Comparison of ENCODE assay signal across 7 mouse cellular contexts in the genomic region with DNA sequence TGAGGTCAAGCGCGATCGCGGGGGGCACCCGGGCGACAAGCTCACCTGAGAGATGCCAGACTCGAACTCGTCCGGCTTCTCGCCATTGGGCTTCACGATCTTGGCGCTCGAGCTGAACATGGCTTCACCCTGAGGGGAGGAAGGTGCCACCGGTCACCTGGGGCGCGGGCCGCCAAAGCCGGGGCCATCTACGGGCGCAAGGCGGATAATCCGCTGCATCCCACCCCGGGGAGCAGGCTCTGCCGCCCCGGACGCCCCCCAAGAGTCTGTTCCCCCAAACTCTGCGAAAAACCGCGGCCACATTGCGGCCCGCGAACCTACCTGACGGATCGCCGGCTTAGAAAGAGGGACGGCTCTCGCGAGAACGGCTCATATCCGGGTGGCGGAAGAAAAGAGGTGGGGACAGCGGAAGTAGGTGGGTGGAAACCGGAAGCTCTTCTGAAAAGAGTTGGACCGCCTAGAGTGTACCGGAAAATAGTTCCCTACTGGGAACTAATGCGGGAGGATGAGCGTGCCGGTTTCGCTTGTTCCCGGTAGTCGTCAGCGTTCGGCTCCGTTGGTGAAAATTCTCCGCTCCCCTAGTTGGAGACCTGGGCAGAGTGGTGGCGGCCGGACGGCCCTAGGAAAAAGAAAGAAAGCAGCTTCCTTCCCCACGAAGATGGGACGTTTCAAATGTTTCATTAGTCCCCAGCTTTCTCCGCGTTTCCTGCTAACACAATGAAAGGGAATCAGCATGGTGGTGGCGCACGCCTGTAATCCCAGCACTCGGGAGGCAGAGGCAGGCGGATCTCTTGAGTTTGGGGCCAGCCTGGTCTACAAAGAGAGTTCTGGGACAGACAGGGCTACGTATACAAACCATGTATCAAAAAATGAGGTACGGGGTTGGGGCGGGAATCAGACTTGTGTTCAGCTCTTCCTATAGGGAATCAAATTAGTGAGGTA. TPM values are rescaled to one million over a fixed set of nuclear protein-coding genes. Genes with fewer than 3 reads are reported as not detected.
DNase-seq lines count a peak whose midpoint lies in the region; ATAC-seq lines count a peak whose summit lies in the region.

A gene (minus strand): TSS at position 419 of the 942 bp plus-strand sequence.

- no peaks in the 10 kb centered on the region for H3K27me3 ChIP-seq in intestine, embryonic 16.5 days (replicated peaks; ENCODE audit: control insufficient read depth, insufficient read depth, low read length)
- no peaks in the 10 kb centered on the region for H3K27me3 ChIP-seq in midbrain, embryonic 11.5 days (ENCODE audit: control insufficient read depth, insufficient read depth, low read length)

- no peaks in the 10 kb centered on the region for H3K9me3 ChIP-seq in intestine, embryonic 16.5 days (ENCODE audit: control insufficient read depth, low read length)
- no peaks in the 10 kb centered on the region for H3K9me3 ChIP-seq in midbrain, embryonic 11.5 days (ENCODE audit: control insufficient read depth, low read length)

- intact Hi-C loops in left cerebral cortex, postnatal 36 days (cut with DNase I): loop anchor here (5.0 kb wide), 1 partner anchor 44 kb away; no protein-coding TSS in a partner anchor

- peak; percentile 91 for DNase-seq in adrenal gland, adult 8-10 months
- DNase-seq in embryo, embryonic 9.5 days (ENCODE audit: extremely low spot score): peak; percentile 92
- DNase-seq in gastrocnemius, postnatal 4 days (ENCODE audit: low spot score in 2 of 2): peak; percentile 77 to 90
- peak; percentile 91 to 94 for DNase-seq in left cerebral cortex, postnatal 36 days (ENCODE audit: low spot score in 2 of 2)
- DNase-seq in midbrain, embryonic 11.5 days (ENCODE audit: low spot score, missing footprints): peak; percentile 99
- DNase-seq in skeletal muscle tissue, adult 2 months (ENCODE audit: low read depth, low spot score): peak; percentile 94

- H3K4me1 ChIP-seq in intestine, embryonic 16.5 days (ENCODE audit: control insufficient read depth, insufficient read depth, low read length): peaks cover 14% of the 10 kb centered on the region
- H3K4me1 ChIP-seq in midbrain, embryonic 11.5 days (ENCODE audit: control insufficient read depth, insufficient read depth, low read length): peaks cover 8% of the 10 kb centered on the region

- peak within 1 kb of the TSS; percentile 72 for H3K27ac ChIP-seq in intestine, embryonic 16.5 days (ENCODE audit: low read length)
- H3K27ac ChIP-seq in midbrain, embryonic 11.5 days (ENCODE audit: low read depth, low read length): peak within 1 kb of the TSS; percentile 68

- peaks cover 26% of the 10 kb centered on the region for H3K36me3 ChIP-seq in intestine, embryonic 16.5 days (ENCODE audit: control insufficient read depth, insufficient read depth, low read length)
- H3K36me3 ChIP-seq in midbrain, embryonic 11.5 days (ENCODE audit: control insufficient read depth, insufficient read depth, low read length): peaks cover 17% of the 10 kb centered on the region

- H3K9ac ChIP-seq in intestine, embryonic 16.5 days (ENCODE audit: low read depth, low read length): peak within 1 kb of the TSS; percentile 98
- peak within 1 kb of the TSS; percentile 97 for H3K9ac ChIP-seq in midbrain, embryonic 11.5 days (ENCODE audit: low read length)

- WGBS in intestine, embryonic 16.5 days: 4% methylated on average over 68 of the region's 69 CpGs
- WGBS in midbrain, embryonic 11.5 days: 6% methylated on average over 69 of the region's 69 CpGs

- peak within 1 kb of the TSS; percentile 56 for H3K4me2 ChIP-seq in intestine, embryonic 16.5 days (ENCODE audit: low read depth, low read length)
- peak within 1 kb of the TSS; percentile 80 for H3K4me2 ChIP-seq in midbrain, embryonic 11.5 days

- ATAC-seq in intestine, embryonic 16.5 days: peak; percentile 97
- ATAC-seq in midbrain, embryonic 11.5 days (ENCODE audit: low FRiP score): peak; percentile 97

- H3K4me3 ChIP-seq in intestine, embryonic 16.5 days (ENCODE audit: low read length): peak within 1 kb of the TSS; percentile 82
- H3K4me3 ChIP-seq in midbrain, embryonic 11.5 days (ENCODE audit: low read depth, low read length): peak within 1 kb of the TSS; percentile 88

RNA-seq across cellular contexts. Expression of the gene that starts here (rescaled TPM):
- 100 to 1,000 TPM; 394 to 492 (median 461) TPM for total RNA-seq in adrenal gland, adult 8-10 months (2022)
- total RNA-seq in gastrocnemius, postnatal 4 days (2021): 100 to 1,000 TPM; 452 to 563 TPM
- polyA plus RNA-seq in intestine, embryonic 16.5 days (2015; fragmentation: Nextera tagmentation; extraction: Ambion mirVana): 587 and 597 TPM in 2 replicates
- total RNA-seq in left cerebral cortex, postnatal 36 days (2021): 100 to 1,000 TPM; 261 to 290 TPM
- 750 and 791 TPM in 2 replicates for polyA plus RNA-seq in midbrain, embryonic 11.5 days (2014; fragmentation: Nextera tagmentation; extraction: Ambion mirVana)

Comparison
In these comparisons a context has a peak if more than half of its experiments do, and no peak if none do; other contexts are left out.
1. Peak in every context shown above with its lines: DNase-seq, ATAC-seq, H3K4me3 ChIP-seq and H3K27ac ChIP-seq.